Mouse (Mus musculus) ES-Bruce4 (cell line): ENCODE data around the gene Disp1. TPM values are rescaled to one million over a fixed set of nuclear protein-coding genes. Genes with fewer than 3 reads are reported as not detected.

ENCODE experiments used
- H3K27ac ChIP-seq: 2 replicates; pipeline ENCODE4 v1.5.1; 2012; ENCODE audit warnings: low read length, inconsistent platforms; ENCODE audit not compliant: insufficient read depth
- H3K27me3 ChIP-seq: 2 replicates; pipeline ENCODE4 v1.6.1; 2012; ENCODE audit warnings: mild to moderate bottlenecking, low read length, inconsistent platforms; ENCODE audit not compliant: control insufficient read depth, poor library complexity, insufficient read depth, severe bottlenecking
- H3K36me3 ChIP-seq: 2 replicates; pipeline ENCODE4 v1.6.1; 2012; ENCODE audit warnings: inconsistent platforms, mild to moderate bottlenecking, low read length, moderate library complexity; ENCODE audit not compliant: control insufficient read depth, poor library complexity, insufficient read depth, severe bottlenecking
- H3K4me1 ChIP-seq: one replicate; pipeline ENCODE4 v1.8.1; 2011; ENCODE audit warnings: low read length; ENCODE audit not compliant: control insufficient read depth, insufficient read depth
- H3K4me3 ChIP-seq: 2 replicates; pipeline ENCODE4 v1.5.1; 2011; ENCODE audit warnings: low read depth, mild to moderate bottlenecking, low read length
- H3K9ac ChIP-seq: 2 replicates; pipeline ENCODE4 v1.6.1; 2012; ENCODE audit warnings: low read depth, mild to moderate bottlenecking, inconsistent platforms; ENCODE audit not compliant: poor library complexity, severe bottlenecking
- H3K9me3 ChIP-seq: replicated peaks from 2 replicates; pipeline ENCODE4 v1.6.1; 2012; ENCODE audit warnings: mild to moderate bottlenecking, low read length, inconsistent platforms; ENCODE audit not compliant: control insufficient read depth, poor library complexity, insufficient read depth, severe bottlenecking
- CTCF ChIP-seq: IDR thresholded peaks from one replicate; pipeline ENCODE4 v1.8.1; 2011; ENCODE audit warnings: low read depth, low read length
- EP300 ChIP-seq: IDR thresholded peaks from 2 replicates; pipeline ENCODE4 v1.6.1; 2011; ENCODE audit warnings: low read depth, low read length; ENCODE audit not compliant: insufficient read depth
- POLR2A ChIP-seq: IDR thresholded peaks from one replicate; pipeline ENCODE4 v1.8.1; 2011; ENCODE audit warnings: low read length; ENCODE audit not compliant: insufficient read depth
- polyA plus RNA-seq: library from polyadenylated mRNA; stranded (reverse); fragments of >200 nt; gene quantifications from 2 replicates; pipeline ENCODE4 v1.2.4, GENCODE M21; 2011; ENCODE audit warnings: low read depth; ENCODE audit not compliant: missing spikeins, insufficient read depth, insufficient read length

Gene Disp1
- polyA plus RNA-seq, 1 experiment, result 9.5 TPM

GRCm38 (mm10) chr1:183066981-183067380 is 154.3 kb downstream of the Disp1 start:
- Histone ChIP-seq H3K36me3 (no peaks in the 10 kb centered on the region), H3K4me1 (no peaks in the 10 kb centered on the region), H3K27me3 (no peaks in the 10 kb centered on the region), H3K9me3 (no peaks in the 10 kb centered on the region), H3K4me3 (no peak overlapping the region), H3K27ac (no peak overlapping the region), H3K9ac (no peak overlapping the region)
- TF ChIP-seq EP300 (no peak), POLR2A (no peak), CTCF (no peak)

GRCm38 (mm10) chr1:183060611-183061010 is 160.7 kb downstream of the Disp1 start:
- H3K4me1 ChIP-seq, result no peaks in the 10 kb centered on the region
- H3K27ac ChIP-seq, result no peak overlapping the region
- H3K36me3 ChIP-seq, result no peaks in the 10 kb centered on the region
- H3K9ac ChIP-seq, result no peak overlapping the region
- no peak overlapping the region for H3K4me3 ChIP-seq
- TF ChIP-seq POLR2A (no peak), EP300 (no peak), CTCF (no peak)
- no peaks in the 10 kb centered on the region for H3K27me3 ChIP-seq
- H3K9me3 ChIP-seq, result no peaks in the 10 kb centered on the region

- no peak overlapping the region for H3K27ac ChIP-seq
- H3K36me3 ChIP-seq, result no peaks in the 10 kb centered on the region
- H3K9ac ChIP-seq, result no peak overlapping the region
- no peaks in the 10 kb centered on the region for H3K27me3 ChIP-seq
- no peaks in the 10 kb centered on the region for H3K4me1 ChIP-seq
- TF ChIP-seq POLR2A (no peak), CTCF (no peak), EP300 (no peak)
- no peaks in the 10 kb centered on the region for H3K9me3 ChIP-seq
- H3K4me3 ChIP-seq, result no peak overlapping the region
Observed at GRCm38 (mm10) chr1:183056289-183056655, 165.1 kb downstream of the Disp1 start.

- no peaks in the 10 kb centered on the region for H3K36me3 ChIP-seq
- TF ChIP-seq CTCF (no peak), POLR2A (no peak), EP300 (no peak)
- H3K27ac ChIP-seq, result no peak overlapping the region
Observed at GRCm38 (mm10) chr1:183055608-183056288, 165.6 kb downstream of the Disp1 start.

GRCm38 (mm10) chr1:183052663-183053062 is 168.7 kb downstream of the Disp1 start:
- H3K27me3 ChIP-seq, result no peaks in the 10 kb centered on the region
- TF ChIP-seq CTCF (no peak), POLR2A (no peak), EP300 (no peak)
- no peaks in the 10 kb centered on the region for H3K36me3 ChIP-seq
- H3K27ac ChIP-seq, result no peak overlapping the region
- H3K4me3 ChIP-seq, result no peak overlapping the region
- no peaks in the 10 kb centered on the region for H3K9me3 ChIP-seq
- H3K9ac ChIP-seq, result no peak overlapping the region
- H3K4me1 ChIP-seq, result no peaks in the 10 kb centered on the region

More at GRCm38 (mm10) chr1:183055608-183056288, 165.6 kb downstream of the Disp1 start:
- Histone ChIP-seq H3K9me3 (no peaks in the 10 kb centered on the region), H3K9ac (no peak overlapping the region), H3K4me3 (no peak overlapping the region), H3K27me3 (no peaks in the 10 kb centered on the region), H3K4me1 (no peaks in the 10 kb centered on the region)

GRCm38 (mm10) chr1:183049295-183049694 is 172.0 kb downstream of the Disp1 start:
- Histone ChIP-seq H3K9ac (no peak overlapping the region), H3K36me3 (no peaks in the 10 kb centered on the region), H3K27me3 (no peaks in the 10 kb centered on the region), H3K4me3 (no peak overlapping the region), H3K27ac (no peak overlapping the region), H3K4me1 (no peaks in the 10 kb centered on the region), H3K9me3 (no peaks in the 10 kb centered on the region)
- TF ChIP-seq EP300 (no peak), CTCF (no peak), POLR2A (no peak)
